Mouse (Mus musculus): ENCODE results near the gene Prkar2b.
"Not testable (repeated sequence)": the region's sequence is repeated elsewhere in the genome, so short reads cannot be mapped to it uniquely, and the experiment has no call there.

Gene Prkar2b

GRCm38 (mm10) chr12:32059707-32060106, 1.4 kb downstream of the Prkar2b start:
- DNase-seq = no peak

DNA sequence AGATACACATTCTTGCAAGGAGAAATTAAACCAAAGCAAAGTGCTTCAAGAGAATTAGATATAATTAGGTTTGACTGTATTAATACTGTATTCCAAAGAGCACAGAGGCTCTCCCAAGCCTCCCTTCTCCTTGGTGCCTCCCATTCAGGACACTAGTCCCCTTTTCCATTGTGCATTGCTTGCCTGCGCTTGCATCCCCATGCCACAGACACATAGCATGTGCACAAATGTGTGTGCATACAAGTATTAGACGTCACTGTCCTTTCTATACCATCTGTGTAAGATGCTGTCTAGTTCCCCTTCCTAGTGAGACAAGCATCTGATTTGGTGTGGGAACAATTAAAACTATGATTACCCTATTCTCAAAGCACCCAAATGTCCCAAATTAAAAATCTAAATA, 2.0 kb downstream of the Prkar2b start:
- DNase-seq = no peak

DNA sequence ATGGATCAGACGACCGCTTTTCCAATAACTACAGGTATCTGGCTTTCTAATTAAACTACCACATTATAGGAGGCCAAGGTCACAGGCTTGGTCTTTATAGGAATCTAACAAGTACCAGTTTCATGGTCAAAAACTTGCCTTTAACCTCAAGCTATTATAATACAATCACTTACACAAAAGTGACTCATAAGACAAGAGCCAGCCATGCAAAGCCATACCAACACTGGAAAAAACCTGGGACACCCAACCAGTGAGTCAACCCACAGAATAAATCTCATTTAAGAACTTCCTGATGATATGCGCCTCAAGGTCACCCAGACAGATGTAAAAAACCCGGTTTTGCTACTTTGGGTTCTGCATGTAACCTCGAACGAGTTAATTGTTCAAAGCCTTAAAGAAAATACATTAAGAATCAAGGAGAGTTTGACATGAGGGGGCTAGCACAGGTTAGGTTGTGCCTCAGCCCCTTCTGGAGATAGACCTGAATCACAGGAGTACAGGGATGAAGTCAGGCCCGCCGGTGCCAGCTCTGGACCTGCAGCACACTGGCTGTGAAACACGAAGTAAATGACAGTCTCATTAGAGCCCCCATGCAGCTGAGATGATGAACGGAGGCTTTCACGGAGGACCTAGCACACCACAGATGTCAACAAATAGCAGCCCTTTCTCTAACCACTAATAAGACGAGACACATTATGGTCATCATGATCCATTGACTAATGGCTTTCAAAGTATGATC, 3.5 kb downstream of the Prkar2b start:
- DNase-seq = no peak

- DNase-seq = no peak
These were observed 5.3 kb downstream of the Prkar2b start for GRCm38 (mm10) chr12:32055797-32056196.

DNA sequence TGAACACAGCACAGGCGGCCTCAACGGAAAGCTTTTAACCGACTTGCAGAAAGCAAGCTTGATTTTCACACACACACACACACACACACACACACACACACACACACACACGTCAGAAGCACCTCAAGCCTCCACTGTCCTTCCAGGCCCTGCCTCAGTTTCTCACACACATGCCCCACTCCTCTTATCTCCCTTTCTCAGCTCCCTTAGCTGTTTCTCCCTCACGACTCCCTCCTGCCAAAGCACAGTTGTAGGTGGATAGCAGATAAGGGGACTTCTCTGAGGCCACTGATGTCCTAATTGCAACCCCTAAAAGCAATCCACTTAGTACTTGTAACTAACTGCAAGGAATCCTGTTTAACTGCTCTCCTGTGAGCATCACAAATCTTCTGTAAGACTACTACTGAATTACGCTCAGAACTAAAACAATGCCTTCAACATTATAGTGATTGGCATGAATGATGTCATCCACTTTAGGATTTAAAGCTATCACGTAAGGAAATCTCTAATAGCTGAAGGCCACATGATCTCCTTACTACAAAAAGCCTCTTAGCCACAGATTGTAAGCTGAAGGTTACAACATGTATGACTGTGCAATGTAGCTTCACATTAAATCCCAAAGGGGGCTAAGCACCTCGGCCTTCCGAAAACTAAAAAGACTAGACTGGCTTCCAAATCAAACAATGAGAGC, 6.5 kb downstream of the Prkar2b start:
- no peak for DNase-seq

DNA sequence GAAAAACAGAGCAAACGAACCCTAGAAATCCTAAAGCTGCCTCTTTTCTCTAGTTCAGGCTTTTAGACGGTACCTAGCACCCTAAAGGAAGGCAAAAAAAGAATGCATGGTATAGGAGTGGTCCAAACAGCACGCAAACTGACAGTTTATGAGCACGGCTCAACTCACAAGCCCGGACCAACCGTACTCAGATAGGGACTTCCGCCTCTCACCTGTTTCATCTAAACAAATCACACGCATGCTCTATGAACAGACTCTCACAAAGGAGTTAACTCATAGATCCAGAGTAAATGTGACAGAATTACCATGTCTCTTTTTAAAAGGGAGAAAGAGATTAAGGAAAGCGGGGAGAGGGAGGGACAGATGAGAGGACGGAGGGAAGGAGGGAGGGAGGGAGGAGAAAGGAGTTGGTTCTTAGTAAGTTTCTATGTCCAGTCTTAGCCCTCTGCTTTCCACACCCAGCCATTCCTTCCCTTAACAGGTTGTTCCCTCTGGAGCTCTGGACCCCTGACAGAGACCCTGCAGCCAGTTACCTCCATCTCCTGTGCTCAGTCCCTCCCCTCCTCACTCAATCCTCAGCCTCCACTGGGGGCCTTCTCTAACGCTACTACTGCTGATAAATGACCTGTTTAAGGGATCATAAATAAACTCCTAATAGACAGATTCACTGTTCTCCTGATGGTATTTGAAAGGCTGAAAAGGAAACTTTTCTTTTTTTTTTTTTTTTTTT, 7.3 kb downstream of the Prkar2b start:
- no peak for DNase-seq

- DNase-seq = no peak
These were observed 8.2 kb downstream of the Prkar2b start for GRCm38 (mm10) chr12:32052882-32053281.

- DNase-seq = no peak
These were observed 10.9 kb downstream of the Prkar2b start for GRCm38 (mm10) chr12:32050165-32050564.

GRCm38 (mm10) chr12:32045566-32046330, 15.3 kb downstream of the Prkar2b start:
- no peak for DNase-seq

DNA sequence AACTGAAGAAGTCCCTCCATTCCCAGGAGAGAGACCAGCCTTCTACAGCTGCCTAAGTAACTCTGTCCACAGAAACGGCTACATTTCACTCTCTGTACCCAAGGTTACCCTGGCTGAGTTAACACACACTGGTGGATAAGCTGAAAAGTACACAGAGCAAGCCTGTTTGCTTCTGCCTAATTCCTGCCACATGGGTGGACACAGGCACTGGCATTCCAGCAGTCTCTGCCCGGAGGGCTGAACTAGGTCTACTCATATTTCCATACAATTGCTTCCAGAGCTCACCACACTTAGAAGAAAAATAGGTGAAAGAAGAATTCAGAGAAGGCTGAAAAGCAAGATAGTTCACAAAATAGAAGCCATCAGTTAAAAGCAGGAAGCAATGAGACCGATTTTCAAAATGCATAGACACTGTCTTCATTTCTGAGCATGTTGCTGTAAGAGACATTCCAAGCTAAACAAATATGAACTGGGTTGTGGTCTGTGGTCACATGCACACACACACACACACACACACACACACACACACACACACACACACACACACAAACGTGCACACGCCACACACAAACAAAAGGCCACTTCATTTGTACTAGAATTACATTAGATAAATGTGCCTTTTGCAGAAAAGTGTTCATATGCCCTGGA, 16.5 kb downstream of the Prkar2b start:
- no peak for DNase-seq

DNA sequence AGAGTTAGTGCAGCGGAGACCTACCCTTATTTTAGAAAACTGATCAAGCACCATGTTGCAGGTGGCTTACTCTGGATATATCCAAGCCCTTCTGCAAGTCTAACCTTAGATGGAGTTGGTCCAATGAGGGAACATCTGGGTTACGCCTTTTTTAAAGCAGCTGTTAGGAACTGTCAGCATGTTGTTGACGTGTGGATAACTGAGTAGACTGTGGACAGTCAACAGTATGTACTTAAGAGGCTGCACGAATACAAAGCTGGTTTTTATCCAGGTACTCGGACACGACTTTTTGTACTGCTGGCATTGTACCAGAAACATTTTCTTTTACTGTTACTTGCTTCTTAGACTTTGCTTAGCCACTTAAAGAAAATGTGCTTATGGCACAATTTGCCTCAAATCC, 27.6 kb downstream of the Prkar2b start:
- DNase-seq = no peak

DNA sequence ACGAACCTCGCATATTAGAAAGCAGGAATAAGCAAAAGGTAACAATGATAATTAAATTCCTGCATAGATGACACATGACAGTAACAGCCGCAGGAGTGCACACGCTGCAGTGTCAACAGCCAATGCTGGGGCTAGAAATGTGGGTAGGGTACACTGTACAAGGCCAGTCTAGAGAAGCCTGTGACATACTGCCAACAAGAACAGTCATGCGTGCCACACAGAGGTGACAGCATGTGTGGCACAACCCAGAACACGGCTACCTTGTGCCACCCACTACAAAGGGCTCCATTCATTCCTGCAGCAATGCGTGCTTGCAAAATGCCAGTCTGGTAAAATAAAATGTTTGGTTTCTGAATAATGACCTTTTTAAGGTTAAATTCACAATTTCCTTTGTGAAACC, 28.2 kb downstream of the Prkar2b start:
- no peak for DNase-seq

- DNase-seq = no peak
These were observed 42.7 kb downstream of the Prkar2b start for GRCm38 (mm10) chr12:32018376-32018750.

GRCm38 (mm10) chr12:32017636-32018375, 43.3 kb downstream of the Prkar2b start:
- DNase-seq = no peak

- no peak for DNase-seq
These were observed 44.6 kb downstream of the Prkar2b start for GRCm38 (mm10) chr12:32016472-32016871.

DNA sequence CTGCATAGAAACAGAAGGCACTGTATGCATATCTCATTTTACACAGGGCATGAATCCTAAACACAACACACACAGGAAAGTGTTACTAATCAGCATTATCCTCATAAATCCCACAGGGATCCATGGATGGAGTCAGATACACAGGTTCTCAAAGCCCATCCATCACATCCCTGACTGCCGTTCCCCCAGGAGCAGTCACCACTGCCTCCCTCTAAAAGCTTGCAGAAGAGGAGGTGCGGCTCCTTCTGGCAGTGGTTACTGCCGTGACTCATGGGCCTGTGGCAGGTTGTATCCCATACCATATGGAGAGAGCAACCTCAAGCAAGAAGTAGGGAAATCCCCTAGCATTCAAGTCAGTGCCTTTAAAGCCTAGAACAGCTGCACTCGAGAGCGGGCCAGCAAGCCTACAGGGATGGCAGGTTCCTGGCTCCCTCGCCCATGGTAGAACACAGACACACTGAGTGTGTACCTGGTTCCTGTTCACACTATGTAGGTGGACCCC, 45.8 kb downstream of the Prkar2b start:
- no peak for DNase-seq

DNA sequence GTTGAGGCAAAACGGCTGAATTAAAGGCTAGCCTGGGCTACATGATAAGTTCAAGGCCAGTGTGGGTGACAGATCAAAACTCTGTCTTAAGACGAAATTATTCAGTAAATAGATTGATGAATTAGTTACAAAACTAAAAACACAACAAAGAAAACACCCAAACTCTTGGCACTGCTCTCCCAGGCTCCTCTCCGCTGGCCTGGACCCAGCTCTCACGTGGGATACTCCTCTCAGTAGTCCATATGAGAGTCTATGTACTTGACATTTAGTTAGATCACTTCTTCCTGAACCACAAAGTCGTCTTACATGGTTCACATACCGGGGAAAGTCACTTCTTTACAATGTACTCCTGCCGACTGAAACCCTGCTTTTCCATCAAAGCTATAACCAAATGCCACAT, 46.3 kb downstream of the Prkar2b start:
- no peak for DNase-seq

GRCm38 (mm10) chr12:32012169-32012568, 48.9 kb downstream of the Prkar2b start:
- DNase-seq = no peak

DNA sequence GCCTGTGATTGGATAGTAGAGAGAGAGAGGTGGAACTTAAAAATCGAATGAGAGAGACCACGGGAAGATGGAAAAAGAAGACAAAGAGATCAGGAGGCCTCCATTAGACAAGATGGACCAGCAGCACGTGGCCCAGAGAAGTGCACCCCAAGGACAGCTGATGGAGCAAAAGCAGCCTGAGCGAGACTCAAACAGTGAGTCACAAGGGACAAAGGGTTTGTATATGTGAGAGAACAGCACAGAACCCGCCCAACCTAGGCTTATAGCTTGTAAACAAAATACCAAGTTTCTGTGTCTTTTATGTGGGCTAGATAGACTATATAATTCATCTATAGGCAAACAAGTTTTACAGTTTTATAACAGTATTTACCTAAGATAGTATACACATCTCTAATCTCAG, 50.0 kb downstream of the Prkar2b start:
- DNase-seq = no peak

- not testable (repeated sequence) for DNase-seq
These were observed 51.1 kb downstream of the Prkar2b start for GRCm38 (mm10) chr12:32009985-32010369.

GRCm38 (mm10) chr12:32009267-32009984, 51.7 kb downstream of the Prkar2b start:
- no peak for DNase-seq

Data from kidney, postnatal 25 days (tissue).